Comparison of ENCODE assay signal across 27 mouse cellular contexts in the genomic region with DNA sequence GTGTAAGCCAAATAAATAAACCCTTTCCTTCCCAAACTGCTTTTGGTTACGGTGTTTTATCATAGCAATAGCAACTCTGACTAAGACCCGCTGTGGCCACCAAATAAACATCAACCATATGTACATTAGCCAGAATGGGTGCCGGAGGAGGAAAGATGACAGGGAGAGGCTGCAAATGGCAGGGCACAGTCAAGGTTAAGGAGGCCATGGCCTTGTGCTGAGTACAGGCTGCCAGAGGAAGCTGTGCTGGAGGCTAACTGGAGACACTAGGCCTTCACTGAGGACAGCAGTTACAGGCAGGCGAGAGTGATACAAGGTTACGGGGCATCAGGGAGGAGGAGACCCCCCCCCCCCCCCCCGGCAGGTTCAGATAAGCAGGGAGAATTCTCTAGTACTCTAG. TPM values are rescaled to one million over a fixed set of nuclear protein-coding genes. Genes with fewer than 3 reads are reported as not detected.
DNase-seq lines count a peak whose midpoint lies in the region; ATAC-seq and TF ChIP-seq lines count a peak whose summit lies in the region.
"Had no signal": no experiment of that assay in that cellular context is flagged by ENCODE, and none has a peak within 500 bp of the region (broad histone marks: within the 10 kb centered on the region; RNA-seq: fewer than 3 reads in every experiment).

No protein-coding gene starts in this region.

- H3K36me3 ChIP-seq in stomach, postnatal 0 days (ENCODE audit: control insufficient read depth, insufficient read depth, low read length) = peaks cover 57% of the 10 kb centered on the region

- H3K9ac ChIP-seq in stomach, postnatal 0 days (ENCODE audit: low read length) = no peak overlapping the region
- H3K9ac ChIP-seq: embryonic facial prominence, embryonic 13.5 days; forebrain, embryonic 12.5 days; forebrain, embryonic 15.5 days; heart, embryonic 12.5 days; heart, embryonic 15.5 days; hindbrain, embryonic 14.5 days had no signal

- TF ChIP-seq CTCF in stomach, postnatal 0 days (IDR thresholded peaks at IDR 0.05; ENCODE audit: low read depth) = no peak

- H3K9me3 ChIP-seq in stomach, postnatal 0 days (ENCODE audit: control insufficient read depth, low read length) = no peaks in the 10 kb centered on the region
- H3K9me3 ChIP-seq: embryonic facial prominence, embryonic 10.5 days; embryonic facial prominence, embryonic 13.5 days; forebrain, embryonic 12.5 days; forebrain, embryonic 15.5 days; heart, embryonic 12.5 days; heart, embryonic 15.5 days; hindbrain, embryonic 10.5 days had no signal

- no peaks in the 10 kb centered on the region for H3K27me3 ChIP-seq in stomach, postnatal 0 days (ENCODE audit: control insufficient read depth, insufficient read depth, low read length)
- H3K27me3 ChIP-seq: embryonic facial prominence, embryonic 13.5 days; forebrain, embryonic 12.5 days; forebrain, embryonic 15.5 days; heart, embryonic 12.5 days; heart, embryonic 15.5 days had no signal

- H3K27ac ChIP-seq in stomach, postnatal 0 days (replicated peaks) = no peak overlapping the region
- H3K27ac ChIP-seq: embryonic facial prominence, embryonic 10.5 days; embryonic facial prominence, embryonic 13.5 days; forebrain, embryonic 12.5 days; forebrain, embryonic 15.5 days; heart, embryonic 15.5 days; hindbrain, embryonic 10.5 days; hindbrain, embryonic 14.5 days; hindbrain, postnatal 0 days had no signal

- H3K4me3 ChIP-seq in stomach, postnatal 0 days (ENCODE audit: low read depth, low read length) = no peak overlapping the region
- H3K4me3 ChIP-seq: embryonic facial prominence, embryonic 10.5 days; embryonic facial prominence, embryonic 13.5 days; erythroblast, embryonic 14.5 days; forebrain, embryonic 12.5 days; forebrain, embryonic 15.5 days; heart, embryonic 12.5 days; heart, embryonic 15.5 days; hindbrain, embryonic 10.5 days had no signal

- H3K4me1 ChIP-seq in stomach, postnatal 0 days (replicated peaks; ENCODE audit: control insufficient read depth, insufficient read depth) = no peaks in the 10 kb centered on the region
- H3K4me1 ChIP-seq: embryonic facial prominence, embryonic 13.5 days; forebrain, embryonic 15.5 days; heart, embryonic 12.5 days; heart, embryonic 15.5 days had no signal

- ATAC-seq in stomach, postnatal 0 days (ENCODE audit: low FRiP score, low TSS enrichment) = 0 out of 2 replicates have a peak, but pooled peaks have one; percentile 15
- ATAC-seq: CD4-positive, CD25-positive, alpha-beta regulatory T cell, adult 4 months; forebrain, embryonic 15.5 days; hindbrain, postnatal 0 days; inflammation-experienced regulatory T-cells, adult 6 months; intestine, embryonic 16.5 days had no signal

- WGBS in stomach, postnatal 0 days = 81% methylated on average over 6 of the region's 6 CpGs

- no peak for TF ChIP-seq EP300 in stomach, postnatal 0 days (optimal IDR thresholded peaks at IDR 0.05)

- DNase-seq in adrenal gland, postnatal 10 days = peak; percentile 48
- no peak for DNase-seq in adrenal gland, adult 8-10 months
- peak; percentile 40 for DNase-seq in ovary, adult 18-20 months (ENCODE audit: low spot score)
- no peak for DNase-seq in ovary, postnatal 10 days (ENCODE audit: low spot score)
- peak; percentile 56 to 57 for DNase-seq in adrenal gland, postnatal 36 days
- DNase-seq in stomach, postnatal 0 days (ENCODE audit: low spot score) = no peak
- DNase-seq: cerebellum, adult 11-12 months; cerebellum, adult 8-10 months; cerebellum, postnatal 10 days; cerebellum, postnatal 36 days; embryo, embryonic 11 days; gastrocnemius, postnatal 25 days; heart, adult 18-20 months; heart, postnatal 36 days had no signal

- H3K4me2 ChIP-seq in stomach, postnatal 0 days (replicated peaks; ENCODE audit: low read depth) = no peak overlapping the region
- H3K4me2 ChIP-seq: embryonic facial prominence, embryonic 13.5 days; forebrain, embryonic 12.5 days; forebrain, embryonic 15.5 days; heart, embryonic 12.5 days; heart, embryonic 15.5 days; hindbrain, embryonic 14.5 days had no signal

RNA-seq across cellular contexts. Expression of a gene that starts 16.7 kb away (rescaled TPM):
- total RNA-seq in adrenal gland, postnatal 10 days (2021) = 10 to 100 TPM; 14.8 to 18.1 TPM
- total RNA-seq in adrenal gland, adult 8-10 months (2022) = 10 to 100 TPM; 10.1 to 12.9 (median 11.9) TPM
- 10 to 100 TPM; 14.1 to 15.2 TPM for total RNA-seq in adrenal gland, postnatal 36 days (2021)
- 0.98 and 1.0 TPM in 2 replicates for polyA plus RNA-seq in stomach, postnatal 0 days (2015; fragmentation: Nextera tagmentation; extraction: Ambion mirVana)
- polyA plus RNA-seq: erythroblast, embryonic 14.5 days had no signal

RNA-seq across cellular contexts. Expression of a gene that starts 21.7 kb away (rescaled TPM):
- total RNA-seq in adrenal gland, postnatal 10 days (2021) = 100 to 1,000 TPM in 1 of 2 experiments, 10 to 100 TPM in 1; 93.0 to 100 TPM
- total RNA-seq in adrenal gland, adult 8-10 months (2022) = 100 to 1,000 TPM in 2 of 4 experiments, 10 to 100 TPM in 2; 72.8 to 116 (median 98.4) TPM
- 10 to 100 TPM; 85.9 to 89.9 TPM for total RNA-seq in adrenal gland, postnatal 36 days (2021)
- 59.0 and 61.4 TPM in 2 replicates for polyA plus RNA-seq in stomach, postnatal 0 days (2015; fragmentation: Nextera tagmentation; extraction: Ambion mirVana)
- polyA plus RNA-seq: CD4-positive, CD25-positive, alpha-beta regulatory T cell, adult 4 months had no signal

RNA-seq across cellular contexts. Expression of a gene that starts 26.5 kb away (rescaled TPM):
- total RNA-seq in adrenal gland, postnatal 10 days (2021) = 1,000 to 10,000 TPM; 1,780 to 1,853 TPM
- 1,000 to 10,000 TPM; 1,361 to 1,741 (median 1,547) TPM for total RNA-seq in adrenal gland, adult 8-10 months (2022)
- 1,000 to 10,000 TPM; 1,640 to 1,911 TPM for total RNA-seq in adrenal gland, postnatal 36 days (2021)
- 1,145 and 1,168 TPM in 2 replicates for polyA plus RNA-seq in stomach, postnatal 0 days (2015; fragmentation: Nextera tagmentation; extraction: Ambion mirVana)

RNA-seq across cellular contexts. Expression of a gene that starts 33.4 kb away (rescaled TPM):
- 10 to 100 TPM; 34.4 to 45.6 TPM for total RNA-seq in adrenal gland, postnatal 10 days (2021)
- total RNA-seq in adrenal gland, adult 8-10 months (2022) = 10 to 100 TPM; 54.5 to 65.1 (median 61.2) TPM
- 10 to 100 TPM; 41.5 to 88.1 TPM for total RNA-seq in adrenal gland, postnatal 36 days (2021)
- polyA plus RNA-seq in stomach, postnatal 0 days (2015; fragmentation: Nextera tagmentation; extraction: Ambion mirVana) = 41.3 and 45.6 TPM in 2 replicates

RNA-seq across cellular contexts. Expression of a gene that starts 33.4 kb away (rescaled TPM):
- 10 to 100 TPM in 1 of 2 experiments, 1 to 10 TPM in 1; 8.6 to 10.9 TPM for total RNA-seq in adrenal gland, postnatal 10 days (2021)
- total RNA-seq in adrenal gland, adult 8-10 months (2022) = 10 to 100 TPM; 10.7 to 29.6 (median 21.6) TPM
- total RNA-seq in adrenal gland, postnatal 36 days (2021) = 10 to 100 TPM; 10.5 to 11.3 TPM
- 6.4 and 7.4 TPM in 2 replicates for polyA plus RNA-seq in stomach, postnatal 0 days (2015; fragmentation: Nextera tagmentation; extraction: Ambion mirVana)

Comparison
In these comparisons a context has a peak if more than half of its experiments do, and no peak if none do; other contexts are left out.
1. DNase-seq: peak in adrenal gland, postnatal 10 days (single experiment), ovary, adult 18-20 months (single experiment) and adrenal gland, postnatal 36 days (2 of 2); none in adrenal gland, adult 8-10 months (single experiment), ovary, postnatal 10 days (single experiment) and stomach, postnatal 0 days (single experiment).